Mouse (Mus musculus): Measurements from ENCODE around the gene Gm36176.

Gm36176 gene

DNA sequence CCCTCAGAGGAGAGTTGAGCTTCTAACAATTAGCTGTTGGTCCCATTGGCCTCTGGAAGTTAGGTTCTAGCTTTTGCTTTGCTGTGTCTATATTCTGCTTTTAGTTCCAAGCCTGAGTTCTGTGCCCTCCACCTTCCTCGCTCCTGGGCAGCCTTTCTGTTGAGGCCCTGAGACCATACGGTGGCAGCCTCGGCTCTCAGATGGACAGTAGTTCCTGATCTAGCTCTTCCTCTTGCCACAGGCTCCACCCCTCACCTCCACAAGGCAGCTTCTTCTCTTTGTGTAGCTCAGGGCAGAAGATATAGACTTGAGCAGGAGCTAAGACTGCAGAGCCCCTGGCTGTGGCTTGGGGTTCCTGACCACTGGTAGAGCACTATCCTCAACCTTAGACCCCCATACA, 33.7 kb downstream of the Gm36176 start:
- DNase-seq (ENCODE audit: low spot score) = no peak

DNA sequence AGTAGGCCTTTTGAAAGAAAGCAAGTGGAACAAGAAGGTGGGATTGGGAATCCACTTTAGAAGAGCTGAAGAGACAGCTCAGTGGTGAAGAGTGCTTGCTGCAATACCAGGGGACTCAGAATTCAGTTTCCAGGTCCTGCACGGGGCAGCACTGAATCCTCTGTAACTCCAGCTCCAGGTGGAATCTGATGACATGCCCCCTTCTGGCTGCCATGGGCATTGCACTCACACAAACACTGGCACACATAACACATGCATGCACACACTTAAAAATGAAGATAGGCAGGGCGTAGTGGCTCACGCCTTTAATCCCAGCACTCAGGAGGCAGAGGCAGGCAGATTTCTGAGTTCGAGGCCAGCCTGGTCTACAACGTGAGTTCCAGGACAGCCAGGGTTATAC, 36.0 kb downstream of the Gm36176 start:
- DNase-seq (ENCODE audit: low spot score) = no peak

DNA sequence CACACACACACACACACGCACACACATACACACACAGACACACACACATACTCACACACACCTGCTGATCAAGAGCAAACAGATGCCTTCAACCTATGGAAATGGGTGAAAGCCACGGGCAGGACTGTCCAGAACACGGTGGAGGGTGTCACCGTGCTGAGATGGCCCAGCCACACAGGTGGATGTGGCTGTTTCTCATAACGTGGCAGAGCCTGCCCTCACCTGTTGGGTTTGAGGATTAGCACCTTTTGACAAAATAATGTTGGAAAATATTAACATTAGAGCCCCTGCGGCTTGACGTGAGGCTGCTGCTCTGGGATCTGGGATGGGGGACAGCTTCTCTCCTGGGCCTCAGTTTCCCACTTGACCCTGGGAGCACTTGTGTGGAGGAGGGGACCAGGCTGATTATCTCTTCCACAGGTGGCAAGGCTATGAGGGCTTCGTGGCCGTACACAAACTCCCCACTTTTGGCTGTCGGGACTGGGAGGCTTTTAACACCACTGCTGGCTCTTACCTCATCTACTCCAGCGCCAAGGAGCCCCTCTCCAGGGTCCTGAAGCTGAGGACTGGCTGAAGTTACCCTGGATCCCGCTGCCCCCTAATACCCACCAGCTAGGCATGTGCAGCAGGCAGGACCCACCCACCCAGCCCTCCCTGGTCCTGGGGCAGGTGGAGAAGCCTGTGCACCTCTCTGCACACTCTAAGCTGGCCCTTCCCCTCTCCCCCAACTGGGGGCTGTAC, 39.6 kb downstream of the Gm36176 start:
- peak; percentile 6 for DNase-seq (ENCODE audit: low spot score)

DNA sequence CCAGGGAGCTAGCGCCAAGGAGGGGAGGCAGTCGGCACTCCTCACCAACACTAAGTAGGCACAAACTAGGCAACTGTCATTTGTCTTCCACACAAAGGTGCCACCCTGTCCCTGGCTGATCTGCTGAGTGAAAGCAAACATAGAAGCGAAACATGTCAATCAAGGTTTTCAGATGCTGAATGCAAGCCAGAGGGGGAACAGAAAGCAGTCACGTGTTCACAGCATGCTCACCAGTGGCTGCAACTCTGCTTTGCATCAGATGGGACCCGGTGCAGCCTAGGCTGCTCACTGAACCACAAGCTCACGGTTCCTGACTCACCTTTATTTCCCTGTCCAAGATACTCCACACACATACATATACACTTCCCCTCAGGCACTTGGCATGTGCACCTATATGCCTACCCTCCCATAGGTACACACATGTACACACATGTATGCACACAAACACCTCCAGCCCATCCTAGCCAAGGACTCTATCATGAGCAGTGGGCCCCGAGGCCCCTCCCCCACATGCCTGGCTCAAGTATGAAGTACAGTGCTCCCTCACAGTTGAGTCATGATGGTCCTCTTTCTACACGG, 44.5 kb downstream of the Gm36176 start:
- no peak for DNase-seq (ENCODE audit: low spot score)

DNA sequence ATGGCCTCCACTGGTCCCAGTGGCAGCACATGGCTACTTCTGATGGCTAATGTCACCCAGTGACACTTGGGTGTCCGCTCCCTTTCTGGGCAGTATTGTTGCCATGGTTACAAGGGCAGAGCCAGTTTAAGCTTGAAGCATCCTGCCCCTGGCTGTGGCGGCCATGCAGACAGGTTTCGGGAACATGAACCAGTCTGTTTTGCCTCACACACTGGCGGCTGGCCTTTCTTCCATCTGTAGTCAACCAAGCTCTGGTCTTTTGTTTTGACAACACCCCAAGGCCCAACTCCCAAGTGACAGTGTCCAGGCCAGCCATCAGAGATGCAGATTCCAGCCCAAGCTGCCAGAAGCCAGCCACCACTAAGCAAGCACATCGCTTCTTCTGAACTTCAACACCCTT, 49.0 kb downstream of the Gm36176 start:
- no peak for DNase-seq (ENCODE audit: low spot score)
